Mouse (Mus musculus): ENCODE results near the gene Kif26b.

Gene Kif26b

GRCm38 (mm10) chr1:178840311-178840710 is 311.4 kb downstream of the Kif26b start:
- DNase-seq (ENCODE audit: low read depth, low spot score), result no peak

GRCm38 (mm10) chr1:178844839-178845238 is 315.9 kb downstream of the Kif26b start:
- DNase-seq (ENCODE audit: low read depth, low spot score), result no peak

GRCm38 (mm10) chr1:178847569-178847968 is 318.6 kb downstream of the Kif26b start:
- no peak for DNase-seq (ENCODE audit: low read depth, low spot score)

- DNase-seq (ENCODE audit: low read depth, low spot score), result no peak
These were observed 319.6 kb downstream of the Kif26b start for GRCm38 (mm10) chr1:178848380-178849106.

- no peak for DNase-seq (ENCODE audit: low read depth, low spot score)
These were observed 321.6 kb downstream of the Kif26b start for GRCm38 (mm10) chr1:178850569-178850968.

GRCm38 (mm10) chr1:178854936-178855335 is 326.0 kb downstream of the Kif26b start:
- no peak for DNase-seq (ENCODE audit: low read depth, low spot score)

GRCm38 (mm10) chr1:178855974-178856373 is 327.0 kb downstream of the Kif26b start:
- DNase-seq (ENCODE audit: low read depth, low spot score), result no peak

- no peak for DNase-seq (ENCODE audit: low read depth, low spot score)
These were observed 331.9 kb downstream of the Kif26b start for GRCm38 (mm10) chr1:178860671-178861391.

- no peak for DNase-seq (ENCODE audit: low read depth, low spot score)
These were observed 332.5 kb downstream of the Kif26b start for GRCm38 (mm10) chr1:178861392-178861762.

GRCm38 (mm10) chr1:178863756-178864155 is 334.8 kb downstream of the Kif26b start:
- DNase-seq (ENCODE audit: low read depth, low spot score), result no peak

- no peak for DNase-seq (ENCODE audit: low read depth, low spot score)
These were observed 335.4 kb downstream of the Kif26b start for GRCm38 (mm10) chr1:178864297-178864696.

- no peak for DNase-seq (ENCODE audit: low read depth, low spot score)
These were observed 337.8 kb downstream of the Kif26b start for GRCm38 (mm10) chr1:178866757-178867156.

GRCm38 (mm10) chr1:178871055-178871454 is 342.1 kb downstream of the Kif26b start:
- DNase-seq (ENCODE audit: low read depth, low spot score), result no peak

- DNase-seq (ENCODE audit: low read depth, low spot score), result no peak
These were observed 348.0 kb downstream of the Kif26b start for GRCm38 (mm10) chr1:178876926-178877325.

- no peak for DNase-seq (ENCODE audit: low read depth, low spot score)
These were observed 349.8 kb downstream of the Kif26b start for GRCm38 (mm10) chr1:178878676-178879075.

- no peak for DNase-seq (ENCODE audit: low read depth, low spot score)
These were observed 352.0 kb downstream of the Kif26b start for GRCm38 (mm10) chr1:178880905-178881304.

- no peak for DNase-seq (ENCODE audit: low read depth, low spot score)
These were observed 357.7 kb downstream of the Kif26b start for GRCm38 (mm10) chr1:178886671-178887070.

GRCm38 (mm10) chr1:178892376-178892775 is 363.5 kb downstream of the Kif26b start:
- no peak for DNase-seq (ENCODE audit: low read depth, low spot score)

GRCm38 (mm10) chr1:178893229-178894080 is 364.5 kb downstream of the Kif26b start:
- no peak for DNase-seq (ENCODE audit: low read depth, low spot score)

GRCm38 (mm10) chr1:178894081-178894401 is 365.1 kb downstream of the Kif26b start:
- DNase-seq (ENCODE audit: low read depth, low spot score), result no peak

GRCm38 (mm10) chr1:178895674-178896073 is 366.7 kb downstream of the Kif26b start:
- DNase-seq (ENCODE audit: low read depth, low spot score), result no peak

- DNase-seq (ENCODE audit: low read depth, low spot score), result no peak
These were observed 382.0 kb downstream of the Kif26b start for GRCm38 (mm10) chr1:178910951-178911350.

Data from skeletal muscle tissue, adult 2 months (tissue).